Mouse (Mus musculus) heart, postnatal 0 days (tissue): Measurements from ENCODE around the gene Tead3. TPM values are rescaled to one million over a fixed set of nuclear protein-coding genes. Genes with fewer than 3 reads are reported as not detected.

Source experiments
- ATAC-seq: fragments of 200-750 bp; cut with Nextera tagmentation; 2 replicates; pipeline ENCODE4 v1.8.0; 2017; ENCODE audit warnings: low read depth, moderate number of reproducible peaks, moderate library complexity; ENCODE audit not compliant: insufficient read depth
- DNase-seq: peaks from one replicate; pipeline ENCODE4 v3.0.0-alpha.2; 2016; ENCODE audit warnings: low spot score
- H3K27ac ChIP-seq: fragments of 300-500 bp; sonication (generic); 2 replicates; pipeline ENCODE4 v1.5.1; 2014; ENCODE audit warnings: low read depth, mild to moderate bottlenecking
- H3K27me3 ChIP-seq: fragments of 300-500 bp; sonication (generic); 2 replicates; pipeline ENCODE4 v1.6.1; 2014; ENCODE audit warnings: low read length, mixed read lengths; ENCODE audit not compliant: control insufficient read depth, insufficient read depth
- H3K36me3 ChIP-seq: fragments of 300-500 bp; sonication (generic); replicated peaks from 2 replicates; pipeline ENCODE4 v1.6.1; 2014; ENCODE audit warnings: low read length, mixed read lengths; ENCODE audit not compliant: control insufficient read depth, insufficient read depth
- H3K4me1 ChIP-seq: fragments of 300-500 bp; sonication (generic); 2 replicates; pipeline ENCODE4 v1.6.1; 2014; ENCODE audit warnings: antibody characterized with exemption; ENCODE audit not compliant: control insufficient read depth, insufficient read depth
- H3K4me2 ChIP-seq: fragments of 300-500 bp; sonication (generic); 2 replicates; pipeline ENCODE4 v1.6.1; 2014; ENCODE audit warnings: low read depth, mild to moderate bottlenecking, low read length, moderate library complexity
- H3K4me3 ChIP-seq: fragments of 300-500 bp; sonication (generic); 2 replicates; pipeline ENCODE4 v1.5.1; 2014; ENCODE audit warnings: low read depth, low read length
- H3K9ac ChIP-seq: fragments of 300-500 bp; sonication (generic); replicated peaks from 2 replicates; pipeline ENCODE4 v1.6.1; 2014; ENCODE audit warnings: low read depth, low read length, mixed read lengths
- H3K9me3 ChIP-seq: fragments of 300-500 bp; sonication (generic); replicated peaks from 2 replicates; pipeline ENCODE4 v1.6.1; 2016; ENCODE audit warnings: low read length; ENCODE audit not compliant: control insufficient read depth
- CTCF ChIP-seq: IDR thresholded peaks from 2 replicates; pipeline ENCODE4 v1.5.1; 2016; ENCODE audit warnings: antibody characterized with exemption, control low read depth, low read depth
- EP300 ChIP-seq: IDR thresholded peaks from 2 replicates; pipeline ENCODE4 v1.6.1; 2016; ENCODE audit warnings: antibody characterized with exemption, low read depth
- WGBS: fragments of 180-500 bp; shearing (Covaris S2); extraction: QIAGEN DNeasy Blood & Tissue Kit; methylation state at CpG from one replicate; pipeline ENCODE4 v1.1.7; 2014; 5-methylcytosine and 5-hydroxymethylcytosine counted together
- polyA plus RNA-seq: library from polyadenylated mRNA; unstranded; fragments of >200 nt; fragmentation: Nextera tagmentation; extraction: Ambion mirVana; gene quantifications from 2 replicates; pipeline ENCODE4 v1.2.1, GENCODE M21; 2015
- total RNA-seq: library from RNA; depleted of rRNA; stranded (reverse); fragments of >200 nt; gene quantifications from 2 replicates; pipeline ENCODE4 v1.2.3, GENCODE M21; 2014; ENCODE audit warnings: low replicate concordance; rRNA removed

Gene Tead3
- total and polyA plus RNA-seq, 2 experiments from 2014 or later: 3.2 to 13.1 TPM

- 39% methylated on average over 5 of the region's 5 CpGs for WGBS
- H3K4me3 ChIP-seq: no peak overlapping the region
- no peaks in the 10 kb centered on the region for H3K9me3 ChIP-seq
- no peak overlapping the region for H3K4me2 ChIP-seq
- H3K27ac ChIP-seq: no peak overlapping the region
- no peak for TF ChIP-seq EP300
- peak; percentile 34 for TF ChIP-seq CTCF
- H3K27me3 ChIP-seq: no peaks in the 10 kb centered on the region
- H3K36me3 ChIP-seq: no peaks in the 10 kb centered on the region
- ATAC-seq (peak; percentile 40), DNase-seq (peak; percentile 42)
- H3K4me1 ChIP-seq: no peaks in the 10 kb centered on the region
- no peak overlapping the region for H3K9ac ChIP-seq
Observed at GRCm38 (mm10) chr17:28287980-28288379, 62.6 kb downstream of the Tead3 start.

- 29% methylated on average over 8 of the region's 8 CpGs for WGBS
- H3K4me1 ChIP-seq: no peaks in the 10 kb centered on the region
- no peak overlapping the region for H3K27ac ChIP-seq
- H3K9me3 ChIP-seq: no peaks in the 10 kb centered on the region
- ATAC-seq (peak; percentile 21; the same call in 1 of the 2 replicates), DNase-seq (no peak)
- no peak overlapping the region for H3K4me3 ChIP-seq
- no peaks in the 10 kb centered on the region for H3K27me3 ChIP-seq
- no peak overlapping the region for H3K9ac ChIP-seq
- TF ChIP-seq EP300 (no peak), CTCF (no peak)
- no peak overlapping the region for H3K4me2 ChIP-seq
- no peaks in the 10 kb centered on the region for H3K36me3 ChIP-seq
Observed at GRCm38 (mm10) chr17:28287578-28287977, 63.0 kb downstream of the Tead3 start.

- Histone ChIP-seq H3K36me3 (no peaks in the 10 kb centered on the region), H3K9ac (no peak overlapping the region), H3K4me3 (no peak overlapping the region), H3K9me3 (no peaks in the 10 kb centered on the region), H3K4me2 (no peak overlapping the region), H3K4me1 (no peaks in the 10 kb centered on the region), H3K27ac (no peak overlapping the region), H3K27me3 (no peaks in the 10 kb centered on the region)
- no peak for ATAC-seq
- WGBS: 55% methylated on average over 5 of the region's 5 CpGs
- no peak for DNase-seq
- TF ChIP-seq EP300: no peak
- TF ChIP-seq CTCF: no peak
Observed at GRCm38 (mm10) chr17:28286964-28287363, 63.7 kb downstream of the Tead3 start.

- H3K4me3 ChIP-seq: no peak overlapping the region
- no peak overlapping the region for H3K4me2 ChIP-seq
- TF ChIP-seq CTCF: no peak
- no peak for TF ChIP-seq EP300
- DNase-seq: no peak
- ATAC-seq: no peak
- 0 out of 2 replicates have a peak, but pooled peaks cover under 1% of the 10 kb centered on the region for H3K4me1 ChIP-seq
- H3K9me3 ChIP-seq: no peaks in the 10 kb centered on the region
- H3K27ac ChIP-seq: no peak overlapping the region
- H3K9ac ChIP-seq: no peak overlapping the region
- no peaks in the 10 kb centered on the region for H3K36me3 ChIP-seq
- no peaks in the 10 kb centered on the region for H3K27me3 ChIP-seq
- WGBS: 81% methylated on average over 10 of the region's 10 CpGs
Observed at GRCm38 (mm10) chr17:28286133-28286532, 64.5 kb downstream of the Tead3 start.

- WGBS: 88% methylated on average over 10 of the region's 10 CpGs
- ATAC-seq (no peak), DNase-seq (no peak)
- H3K9ac ChIP-seq: no peak overlapping the region
- no peak overlapping the region for H3K4me3 ChIP-seq
- H3K27ac ChIP-seq: no peak overlapping the region
- no peaks in the 10 kb centered on the region for H3K27me3 ChIP-seq
- TF ChIP-seq EP300 (no peak), CTCF (no peak)
- H3K4me2 ChIP-seq: no peak overlapping the region
- H3K36me3 ChIP-seq: no peaks in the 10 kb centered on the region
- no peaks in the 10 kb centered on the region for H3K9me3 ChIP-seq
- H3K4me1 ChIP-seq: peaks cover 20% of the 10 kb centered on the region
Observed at GRCm38 (mm10) chr17:28283199-28283598, 67.4 kb downstream of the Tead3 start.

- H3K36me3 ChIP-seq: no peaks in the 10 kb centered on the region
- no peak overlapping the region for H3K9ac ChIP-seq
- H3K4me3 ChIP-seq: no peak overlapping the region
- H3K9me3 ChIP-seq: no peaks in the 10 kb centered on the region
- no peaks in the 10 kb centered on the region for H3K27me3 ChIP-seq
- ATAC-seq: no peak
- no peak overlapping the region for H3K27ac ChIP-seq
- WGBS: 88% methylated on average over 7 of the region's 7 CpGs
- DNase-seq: no peak
- H3K4me1 ChIP-seq: peaks cover 20% of the 10 kb centered on the region
- no peak for TF ChIP-seq CTCF
- no peak for TF ChIP-seq EP300
- no peak overlapping the region for H3K4me2 ChIP-seq
Observed at GRCm38 (mm10) chr17:28281866-28282441, 68.7 kb downstream of the Tead3 start.

Other genes starting within 250 kb of the Tead3 start
- 1.2 and 3.0 TPM in 2 replicates for gene Scube3, start 208.7 kb downstream of the Tead3 start, total RNA-seq
- 0.14 and 0.21 TPM in 2 replicates for gene Scube3, start 208.7 kb downstream of the Tead3 start, polyA plus RNA-seq
- 24.1 and 33.0 TPM in 2 replicates for gene Zfp523, start 173.7 kb downstream of the Tead3 start, total RNA-seq
- 14.9 and 15.4 TPM in 2 replicates for gene Zfp523, start 173.7 kb downstream of the Tead3 start, polyA plus RNA-seq
- gene Def6, start 143.0 kb downstream of the Tead3 start, total RNA-seq: 3.5 and 5.8 TPM in 2 replicates
- gene Def6, start 143.0 kb downstream of the Tead3 start, polyA plus RNA-seq: 2.5 and 2.8 TPM in 2 replicates
- 6.6 and 23.1 TPM in 2 replicates for gene Ppard, start 118.1 kb downstream of the Tead3 start, total RNA-seq
- gene Ppard, start 118.1 kb downstream of the Tead3 start, polyA plus RNA-seq: 0.99 and 1.4 TPM in 2 replicates
- 14.1 and 21.7 TPM in 2 replicates for gene Fance, start 37.3 kb downstream of the Tead3 start, total RNA-seq
- gene Fance, start 37.3 kb downstream of the Tead3 start, polyA plus RNA-seq: 13.8 and 14.1 TPM in 2 replicates
- 817 and 939 TPM in 2 replicates for gene Rpl10a, start 22.3 kb downstream of the Tead3 start, total RNA-seq
- gene Rpl10a, start 22.3 kb downstream of the Tead3 start, polyA plus RNA-seq: 255 and 273 TPM in 2 replicates
- gene Tulp1, start 14.4 kb upstream of the Tead3 start, total RNA-seq: 0.61 and 5.3 TPM in 2 replicates
- gene Tulp1, start 14.4 kb upstream of the Tead3 start, polyA plus RNA-seq: 0.86 and 1.3 TPM in 2 replicates
- 19.4 and 37.3 TPM in 2 replicates for gene Fkbp5, start 166.7 kb upstream of the Tead3 start, total RNA-seq
- 7.6 and 8.3 TPM in 2 replicates for gene Fkbp5, start 166.7 kb upstream of the Tead3 start, polyA plus RNA-seq
- gene Armc12, start 180.0 kb upstream of the Tead3 start, total RNA-seq: not detected in 2 replicates
- not detected in 2 replicates for gene Armc12, start 180.0 kb upstream of the Tead3 start, polyA plus RNA-seq
- not detected in 2 replicates for gene Clpsl2, start 198.6 kb upstream of the Tead3 start, total RNA-seq
- not detected in 2 replicates for gene Clpsl2, start 198.6 kb upstream of the Tead3 start, polyA plus RNA-seq
- gene Clps, start 209.9 kb upstream of the Tead3 start, total RNA-seq: not detected in 2 replicates
- not detected in 2 replicates for gene Clps, start 209.9 kb upstream of the Tead3 start, polyA plus RNA-seq
- not detected in 2 replicates for gene Lhfpl5, start 224.8 kb upstream of the Tead3 start, total RNA-seq
- 0.07 and 0.10 TPM in 2 replicates for gene Lhfpl5, start 224.8 kb upstream of the Tead3 start, polyA plus RNA-seq